Mouse (Mus musculus) lung, embryonic 15.5 days (tissue): Measurements from ENCODE around the gene Clec18a. TPM values are rescaled to one million over a fixed set of nuclear protein-coding genes. Genes with fewer than 3 reads are reported as not detected.

ENCODE experiments used
- ATAC-seq: fragments of 200-750 bp; cut with Nextera tagmentation; 2 replicates; pipeline ENCODE4 v1.8.0; 2017; ENCODE audit warnings: moderate number of reproducible peaks, borderline replicate concordance; ENCODE audit not compliant: low FRiP score, low TSS enrichment; ENCODE audit errors: extremely low read depth
- H3K27ac ChIP-seq: fragments of 300-500 bp; sonication (generic); 2 replicates; pipeline ENCODE4 v1.5.1; 2015; ENCODE audit warnings: moderate library complexity, mild to moderate bottlenecking, inconsistent platforms
- H3K27me3 ChIP-seq: fragments of 300-500 bp; sonication (generic); 2 replicates; pipeline ENCODE4 v1.6.1; 2015; ENCODE audit warnings: inconsistent platforms
- H3K36me3 ChIP-seq: fragments of 300-500 bp; sonication (generic); 2 replicates; pipeline ENCODE4 v1.6.1; 2015; ENCODE audit warnings: inconsistent platforms
- H3K4me1 ChIP-seq: fragments of 300-500 bp; sonication (generic); 2 replicates; pipeline ENCODE4 v1.6.1; 2015; ENCODE audit warnings: inconsistent platforms
- H3K4me2 ChIP-seq: fragments of 300-500 bp; sonication (generic); 2 replicates; pipeline ENCODE4 v1.6.1; 2015; ENCODE audit warnings: inconsistent platforms, mild to moderate bottlenecking, moderate library complexity
- H3K4me3 ChIP-seq: fragments of 300-500 bp; sonication (generic); 2 replicates; pipeline ENCODE4 v1.5.1; 2015; ENCODE audit warnings: mild to moderate bottlenecking, inconsistent platforms
- H3K9ac ChIP-seq: fragments of 300-500 bp; sonication (generic); 2 replicates; pipeline ENCODE4 v1.6.1; 2015; ENCODE audit warnings: inconsistent platforms
- H3K9me3 ChIP-seq: fragments of 300-500 bp; sonication (generic); 2 replicates; pipeline ENCODE4 v1.6.1; 2016; ENCODE audit warnings: inconsistent platforms
- WGBS: fragments of 180-500 bp; shearing (Covaris S2); methylation state at CpG from one replicate; pipeline ENCODE4 v1.1.7; 2015; 5-methylcytosine and 5-hydroxymethylcytosine counted together
- polyA plus RNA-seq: library from polyadenylated mRNA; unstranded; fragments of >200 nt; fragmentation: Nextera tagmentation; extraction: Ambion mirVana; gene quantifications from 2 replicates; pipeline ENCODE4 v1.2.1, GENCODE M21; 2015

The Clec18a gene
- polyA plus RNA-seq, 1 experiment from 2014 or later, result 0.17 TPM

- no peak for ATAC-seq
- Histone ChIP-seq H3K27me3 (no peaks in the 10 kb centered on the region), H3K36me3 (peaks cover 52% of the 10 kb centered on the region), H3K4me1 (peaks cover 11% of the 10 kb centered on the region), H3K4me2 (no peak overlapping the region), H3K4me3 (no peak overlapping the region), H3K27ac (no peak overlapping the region), H3K9me3 (no peaks in the 10 kb centered on the region), H3K9ac (no peak overlapping the region)
- 53% methylated on average over 2 of the region's 2 CpGs for WGBS
Observed at GRCm38 (mm10) chr8:111055661-111056060, 36.6 kb downstream of the Clec18a start.

- H3K4me3 ChIP-seq, result no peak overlapping the region
- H3K9ac ChIP-seq, result no peak overlapping the region
- no peaks in the 10 kb centered on the region for H3K9me3 ChIP-seq
- 85% methylated on average over 17 of the region's 17 CpGs for WGBS
- H3K27me3 ChIP-seq, result no peaks in the 10 kb centered on the region
- no peak overlapping the region for H3K4me2 ChIP-seq
- H3K27ac ChIP-seq, result no peak overlapping the region
- H3K36me3 ChIP-seq, result peaks cover 57% of the 10 kb centered on the region
- ATAC-seq, result no peak
- peaks cover 11% of the 10 kb centered on the region for H3K4me1 ChIP-seq
Observed at GRCm38 (mm10) chr8:111055031-111055634, 37.1 kb downstream of the Clec18a start.

- peaks cover 11% of the 10 kb centered on the region for H3K4me1 ChIP-seq
- H3K9ac ChIP-seq, result no peak overlapping the region
- no peak overlapping the region for H3K4me2 ChIP-seq
- peaks cover 69% of the 10 kb centered on the region for H3K36me3 ChIP-seq
- WGBS, result 91% methylated on average over 12 of the region's 12 CpGs
- H3K27ac ChIP-seq, result no peak overlapping the region
- ATAC-seq, result no peak
- no peaks in the 10 kb centered on the region for H3K27me3 ChIP-seq
- no peaks in the 10 kb centered on the region for H3K9me3 ChIP-seq
- no peak overlapping the region for H3K4me3 ChIP-seq
Observed at GRCm38 (mm10) chr8:111053827-111054518, 38.3 kb downstream of the Clec18a start.

- no peak overlapping the region for H3K9ac ChIP-seq
- WGBS, result 95% methylated on average over 7 of the region's 7 CpGs
- no peak for ATAC-seq
- no peak overlapping the region for H3K4me3 ChIP-seq
- H3K4me1 ChIP-seq, result no peaks in the 10 kb centered on the region
- H3K27ac ChIP-seq, result no peak overlapping the region
- no peak overlapping the region for H3K4me2 ChIP-seq
- H3K9me3 ChIP-seq, result no peaks in the 10 kb centered on the region
- H3K27me3 ChIP-seq, result no peaks in the 10 kb centered on the region
- peaks cover 99% of the 10 kb centered on the region for H3K36me3 ChIP-seq
Observed at GRCm38 (mm10) chr8:111049106-111049505, 43.1 kb downstream of the Clec18a start.

GRCm38 (mm10) chr8:111048694-111049093 is 43.5 kb downstream of the Clec18a start:
- no peak for ATAC-seq
- Histone ChIP-seq H3K4me2 (no peak overlapping the region), H3K27me3 (no peaks in the 10 kb centered on the region), H3K4me3 (no peak overlapping the region), H3K4me1 (no peaks in the 10 kb centered on the region), H3K9ac (no peak overlapping the region), H3K36me3 (peaks cover 99% of the 10 kb centered on the region), H3K27ac (no peak overlapping the region), H3K9me3 (no peaks in the 10 kb centered on the region)
- WGBS, result 80% methylated on average over 2 of the region's 2 CpGs

GRCm38 (mm10) chr8:111044003-111044734 is 48.1 kb downstream of the Clec18a start:
- no peak for ATAC-seq
- Histone ChIP-seq H3K4me3 (no peak overlapping the region), H3K36me3 (peaks cover 97% of the 10 kb centered on the region), H3K4me1 (no peaks in the 10 kb centered on the region), H3K27me3 (no peaks in the 10 kb centered on the region), H3K27ac (no peak overlapping the region), H3K4me2 (no peak overlapping the region), H3K9me3 (no peaks in the 10 kb centered on the region), H3K9ac (no peak overlapping the region)
- WGBS, result 34% methylated on average over 2 of the region's 2 CpGs

- Histone ChIP-seq H3K27ac (no peak overlapping the region), H3K4me3 (no peak overlapping the region)
- peak; percentile 23; the same call in 1 of the 2 replicates for ATAC-seq
Observed at GRCm38 (mm10) chr8:111042546-111042945, 49.7 kb downstream of the Clec18a start.

GRCm38 (mm10) chr8:111036591-111036990 is 55.6 kb downstream of the Clec18a start:
- peaks cover 2% of the 10 kb centered on the region; the same call in 1 of the 2 replicates for H3K27me3 ChIP-seq
- no peak overlapping the region for H3K4me2 ChIP-seq
- H3K9ac ChIP-seq, result no peak overlapping the region
- ATAC-seq, result no peak
- H3K9me3 ChIP-seq, result no peaks in the 10 kb centered on the region
- 90% methylated on average over 15 of the region's 15 CpGs for WGBS
- no peak overlapping the region for H3K27ac ChIP-seq
- H3K36me3 ChIP-seq, result peaks cover 45% of the 10 kb centered on the region
- peaks cover 16% of the 10 kb centered on the region for H3K4me1 ChIP-seq
- no peak overlapping the region for H3K4me3 ChIP-seq

More at GRCm38 (mm10) chr8:111042546-111042945, 49.7 kb downstream of the Clec18a start:
- Histone ChIP-seq H3K4me2 (no peak overlapping the region), H3K9me3 (no peaks in the 10 kb centered on the region), H3K9ac (no peak overlapping the region), H3K27me3 (no peaks in the 10 kb centered on the region), H3K36me3 (peaks cover 96% of the 10 kb centered on the region), H3K4me1 (no peaks in the 10 kb centered on the region)
- 92% methylated on average over 19 of the region's 19 CpGs for WGBS

- H3K9ac ChIP-seq, result peak overlapping the region; percentile 65
- H3K27ac ChIP-seq, result peak overlapping the region; percentile 62
- H3K4me3 ChIP-seq, result peak overlapping the region; percentile 71
- no peak for ATAC-seq
- H3K9me3 ChIP-seq, result no peaks in the 10 kb centered on the region
- H3K4me2 ChIP-seq, result peak overlapping the region; percentile 62
- H3K4me1 ChIP-seq, result peaks cover 16% of the 10 kb centered on the region
- peaks cover 4% of the 10 kb centered on the region; the same call in 1 of the 2 replicates for H3K27me3 ChIP-seq
- H3K36me3 ChIP-seq, result peaks cover 24% of the 10 kb centered on the region
- 11% methylated on average over 12 of the region's 12 CpGs for WGBS
Observed at GRCm38 (mm10) chr8:111034276-111034675, 58.0 kb downstream of the Clec18a start.

GRCm38 (mm10) chr8:111033482-111034215 is 58.6 kb downstream of the Clec18a start:
- Histone ChIP-seq H3K4me3 (peak overlapping the region; percentile 71), H3K4me2 (peak overlapping the region; percentile 62), H3K27ac (peak overlapping the region; percentile 62), H3K4me1 (peaks cover 16% of the 10 kb centered on the region), H3K9me3 (no peaks in the 10 kb centered on the region), H3K9ac (peak overlapping the region; percentile 65), H3K27me3 (peaks cover 4% of the 10 kb centered on the region; the same call in 1 of the 2 replicates), H3K36me3 (peaks cover 18% of the 10 kb centered on the region)
- WGBS, result 7% methylated on average over 37 of the region's 37 CpGs
- ATAC-seq, result peak; percentile 99

GRCm38 (mm10) chr8:111032916-111033315 is 59.3 kb downstream of the Clec18a start, which contains the start of gene Aars:
Aars (plus strand) TSS chr8:111033144.
- H3K4me3 ChIP-seq, result peak within 1 kb of the TSS; percentile 71
- WGBS, result 87% methylated on average over 7 of the region's 7 CpGs
- peaks cover 11% of the 10 kb centered on the region for H3K36me3 ChIP-seq
- no peaks in the 10 kb centered on the region for H3K9me3 ChIP-seq
- no peak for ATAC-seq
- H3K4me1 ChIP-seq, result peaks cover 16% of the 10 kb centered on the region
- H3K27me3 ChIP-seq, result peaks cover 4% of the 10 kb centered on the region; the same call in 1 of the 2 replicates
- peak within 1 kb of the TSS; percentile 62 for H3K4me2 ChIP-seq
- H3K27ac ChIP-seq, result peak within 1 kb of the TSS; percentile 62
- H3K9ac ChIP-seq, result peak within 1 kb of the TSS; percentile 65
